Mouse (Mus musculus) midbrain, postnatal 0 days (tissue): ENCODE data around the gene Slc47a1. TPM values are rescaled to one million over a fixed set of nuclear protein-coding genes. Genes with fewer than 3 reads are reported as not detected.

Source experiments
- ATAC-seq: fragments of 200-750 bp; cut with Nextera tagmentation; 2 replicates; pipeline ENCODE4 v1.8.0; 2017; ENCODE audit warnings: moderate number of reproducible peaks, mild to moderate bottlenecking, moderate TSS enrichment, moderate library complexity; ENCODE audit not compliant: low FRiP score
- DNase-seq: peaks from one replicate; pipeline ENCODE4 v3.0.0-alpha.2; 2015; ENCODE audit warnings: low spot score
- H3K27ac ChIP-seq: fragments of 300-500 bp; sonication (generic); 2 replicates; pipeline ENCODE4 v1.5.1; 2014; ENCODE audit warnings: low read depth, mild to moderate bottlenecking, low read length, mixed read lengths
- H3K27me3 ChIP-seq: fragments of 300-500 bp; sonication (generic); 2 replicates; pipeline ENCODE4 v1.6.1; 2014; ENCODE audit warnings: low read length, control low read depth, mixed read lengths; ENCODE audit not compliant: insufficient read depth
- H3K36me3 ChIP-seq: fragments of 300-500 bp; sonication (generic); 2 replicates; pipeline ENCODE4 v1.6.1; 2014; ENCODE audit warnings: low read length, control low read depth, mixed read lengths; ENCODE audit not compliant: insufficient read depth
- H3K4me1 ChIP-seq: fragments of 300-500 bp; sonication (generic); 2 replicates; pipeline ENCODE4 v1.6.1; 2014; ENCODE audit warnings: mild to moderate bottlenecking, control low read depth, antibody characterized with exemption, low read length, mixed read lengths; ENCODE audit not compliant: insufficient read depth
- H3K4me2 ChIP-seq: fragments of 300-500 bp; sonication (generic); 2 replicates; pipeline ENCODE4 v1.6.1; 2014; ENCODE audit warnings: low read depth, mild to moderate bottlenecking, low read length, mixed read lengths; ENCODE audit not compliant: poor library complexity, severe bottlenecking
- H3K4me3 ChIP-seq: fragments of 300-500 bp; sonication (generic); 2 replicates; pipeline ENCODE4 v1.5.1; 2014; ENCODE audit warnings: low read depth, mild to moderate bottlenecking, low read length, moderate library complexity
- H3K9ac ChIP-seq: fragments of 300-500 bp; sonication (generic); replicated peaks from 2 replicates; pipeline ENCODE4 v1.6.1; 2014; ENCODE audit warnings: mild to moderate bottlenecking, low read length, moderate library complexity, mixed read lengths; ENCODE audit not compliant: poor library complexity, severe bottlenecking
- H3K9me3 ChIP-seq: fragments of 300-500 bp; sonication (generic); 2 replicates; pipeline ENCODE4 v1.6.1; 2016; ENCODE audit warnings: low read length, control low read depth
- CTCF ChIP-seq: IDR thresholded peaks from 2 replicates; pipeline ENCODE4 v1.5.1; 2016; ENCODE audit warnings: antibody characterized with exemption, mild to moderate bottlenecking
- WGBS: fragments of 180-500 bp; shearing (Covaris S2); extraction: QIAGEN DNeasy Blood & Tissue Kit; methylation state at CpG from one replicate; pipeline ENCODE4 v1.1.7; 2014; 5-methylcytosine and 5-hydroxymethylcytosine counted together
- polyA plus RNA-seq: library from polyadenylated mRNA; unstranded; fragments of >200 nt; fragmentation: Nextera tagmentation; extraction: Ambion mirVana; gene quantifications from 2 replicates; pipeline ENCODE4 v1.2.1, GENCODE M21; 2015
- total RNA-seq: library from RNA; depleted of rRNA; stranded (reverse); fragments of >200 nt; gene quantifications from 2 replicates; pipeline ENCODE4 v1.2.3, GENCODE M21; 2014

The Slc47a1 gene
- total and polyA plus RNA-seq, 2 experiments from 2014 or later, result 2.7 to 4.9 TPM

- no peak for ATAC-seq
- H3K27ac ChIP-seq, result no peak overlapping the region
- TF ChIP-seq CTCF, result no peak
- no peak overlapping the region for H3K4me3 ChIP-seq
- no peaks in the 10 kb centered on the region for H3K4me1 ChIP-seq
- H3K4me2 ChIP-seq, result no peak overlapping the region
- no peak for DNase-seq
- no peaks in the 10 kb centered on the region for H3K9me3 ChIP-seq
- no peak overlapping the region for H3K9ac ChIP-seq
- no peaks in the 10 kb centered on the region for H3K36me3 ChIP-seq
- H3K27me3 ChIP-seq, result no peaks in the 10 kb centered on the region
- WGBS, result 67% methylated on average over 3 of the region's 3 CpGs
These were observed 12.2 kb downstream of the Slc47a1 start for GRCm38 (mm10) chr11:61365938-61366337.

- Histone ChIP-seq H3K27me3 (no peaks in the 10 kb centered on the region), H3K4me1 (no peaks in the 10 kb centered on the region), H3K9me3 (no peaks in the 10 kb centered on the region), H3K9ac (no peak overlapping the region), H3K4me2 (no peak overlapping the region), H3K27ac (no peak overlapping the region), H3K36me3 (no peaks in the 10 kb centered on the region), H3K4me3 (no peak overlapping the region)
- 81% methylated on average over 6 of the region's 6 CpGs for WGBS
- ATAC-seq (no peak), DNase-seq (no peak)
- no peak for TF ChIP-seq CTCF
These were observed 14.0 kb downstream of the Slc47a1 start for GRCm38 (mm10) chr11:61364096-61364495.

- Histone ChIP-seq H3K27me3 (no peaks in the 10 kb centered on the region), H3K4me1 (no peaks in the 10 kb centered on the region), H3K36me3 (no peaks in the 10 kb centered on the region), H3K9me3 (no peaks in the 10 kb centered on the region), H3K4me3 (no peak overlapping the region), H3K27ac (no peak overlapping the region), H3K9ac (no peak overlapping the region), H3K4me2 (no peak overlapping the region)
- 88% methylated on average over 11 of the region's 11 CpGs for WGBS
- ATAC-seq, result no peak
- DNase-seq, result no peak
- TF ChIP-seq CTCF, result no peak
These were observed 16.5 kb downstream of the Slc47a1 start for GRCm38 (mm10) chr11:61361515-61362190.

GRCm38 (mm10) chr11:61356600-61356999 lies 21.5 kb downstream of the Slc47a1 start:
- ATAC-seq (no peak), DNase-seq (no peak)
- WGBS, result 92% methylated on average over 9 of the region's 9 CpGs
- H3K4me2 ChIP-seq, result no peak overlapping the region
- H3K9ac ChIP-seq, result no peak overlapping the region
- no peaks in the 10 kb centered on the region for H3K9me3 ChIP-seq
- H3K27me3 ChIP-seq, result no peaks in the 10 kb centered on the region; the same call in 1 of the 2 replicates
- H3K27ac ChIP-seq, result no peak overlapping the region
- no peaks in the 10 kb centered on the region for H3K36me3 ChIP-seq
- no peak overlapping the region for H3K4me3 ChIP-seq
- no peak for TF ChIP-seq CTCF
- no peaks in the 10 kb centered on the region for H3K4me1 ChIP-seq

- WGBS, result 79% methylated on average over 6 of the region's 6 CpGs
These were observed 22.0 kb downstream of the Slc47a1 start for GRCm38 (mm10) chr11:61356111-61356510.

GRCm38 (mm10) chr11:61355351-61355750 lies 22.8 kb downstream of the Slc47a1 start:
- Histone ChIP-seq H3K36me3 (no peaks in the 10 kb centered on the region), H3K27me3 (no peaks in the 10 kb centered on the region; the same call in 1 of the 2 replicates), H3K4me1 (no peaks in the 10 kb centered on the region), H3K9me3 (no peaks in the 10 kb centered on the region), H3K9ac (no peak overlapping the region), H3K4me2 (no peak overlapping the region), H3K4me3 (no peak overlapping the region), H3K27ac (no peak overlapping the region)
- ATAC-seq, result no peak
- WGBS, result 58% methylated on average over 5 of the region's 5 CpGs
- no peak for DNase-seq
- no peak for TF ChIP-seq CTCF

More at GRCm38 (mm10) chr11:61356111-61356510, 22.0 kb downstream of the Slc47a1 start:
- DNase-seq (no peak), ATAC-seq (no peak)
- H3K9ac ChIP-seq, result no peak overlapping the region
- H3K36me3 ChIP-seq, result no peaks in the 10 kb centered on the region
- H3K4me1 ChIP-seq, result no peaks in the 10 kb centered on the region
- H3K9me3 ChIP-seq, result no peaks in the 10 kb centered on the region
- no peak overlapping the region for H3K4me3 ChIP-seq
- TF ChIP-seq CTCF, result no peak
- no peak overlapping the region for H3K4me2 ChIP-seq
- no peaks in the 10 kb centered on the region; the same call in 1 of the 2 replicates for H3K27me3 ChIP-seq
- H3K27ac ChIP-seq, result no peak overlapping the region
